Comparison of ENCODE assay signal across 8 mouse cellular contexts in genomic region chr4:149306712-149307595, GRCm38 (mm10). TPM values are rescaled to one million over a fixed set of nuclear protein-coding genes. Genes with fewer than 3 reads are reported as not detected.
DNase-seq lines count a peak whose midpoint lies in the region; ATAC-seq lines count a peak whose summit lies in the region.

No protein-coding gene starts in this region.

- under 1% methylated on average over 79 of the region's 83 CpGs for WGBS in intestine, embryonic 14.5 days

- peak; percentile 81 for ATAC-seq in intestine, embryonic 14.5 days (replicated peaks; ENCODE audit: low FRiP score, low TSS enrichment, low read depth)
- ATAC-seq in megakaryocyte, adult 5-6 weeks (ENCODE audit: poor library complexity, severe bottlenecking) = peak; percentile 23

- H3K9ac ChIP-seq in intestine, embryonic 14.5 days (ENCODE audit: low read length) = peak overlapping the region; percentile 84

- H3K4me3 ChIP-seq in intestine, embryonic 14.5 days (ENCODE audit: low read depth, low read length) = peak overlapping the region; percentile 90

- H3K36me3 ChIP-seq in intestine, embryonic 14.5 days (ENCODE audit: control insufficient read depth, insufficient read depth, low read length) = no peaks in the 10 kb centered on the region

- no peaks in the 10 kb centered on the region for H3K9me3 ChIP-seq in intestine, embryonic 14.5 days (ENCODE audit: control insufficient read depth, low read length)

- H3K27me3 ChIP-seq in intestine, embryonic 14.5 days (replicated peaks; ENCODE audit: control insufficient read depth, insufficient read depth, low read length) = no peaks in the 10 kb centered on the region

- DNase-seq in adrenal gland, adult 2 months = peak; percentile 95
- DNase-seq in embryo, embryonic 10 days (ENCODE audit: low spot score) = peak; percentile 74
- peak; percentile 84 for DNase-seq in gastrocnemius, postnatal 25 days
- DNase-seq in intestine, embryonic 14.5 days (ENCODE audit: low spot score) = peak; percentile 84
- DNase-seq in left cerebral cortex, adult 9 months (ENCODE audit: low spot score in 2 of 2) = peak; percentile 50 to 77
- DNase-seq in right cerebral cortex, postnatal 25 days = peak; percentile 60
- no peak for DNase-seq in c-Kit-positive CD71-positive TER-119-positive erythroid progenitor cells, embryonic 14.5 days (ENCODE audit: low spot score)

- peak overlapping the region; percentile 89 for H3K27ac ChIP-seq in intestine, embryonic 14.5 days (ENCODE audit: low read depth)

- peak overlapping the region; percentile 54 for H3K4me2 ChIP-seq in intestine, embryonic 14.5 days (ENCODE audit: low read length)

- H3K4me1 ChIP-seq in intestine, embryonic 14.5 days (replicated peaks; ENCODE audit: control insufficient read depth, insufficient read depth, low read length) = peaks cover 25% of the 10 kb centered on the region

RNA-seq across cellular contexts. Expression of gene Kif1b, which starts 0.5 kb away (rescaled TPM):
- total RNA-seq in adrenal gland, adult 2 months (2021) = 100 to 1,000 TPM; 118 to 165 TPM
- polyA plus RNA-seq in adrenal gland, adult 2 months (2012; rRNA removed) = 61.9 and 63.6 TPM in 2 replicates
- 100 to 1,000 TPM; 304 to 308 TPM for total RNA-seq in gastrocnemius, postnatal 25 days (2021)
- 34.4 and 36.5 TPM in 2 replicates for polyA plus RNA-seq in intestine, embryonic 14.5 days (2014; fragmentation: Nextera tagmentation; extraction: Ambion mirVana)
- 25.6 and 26.3 TPM in 2 replicates for total RNA-seq in megakaryocyte, adult 5-6 weeks (2015)
- 30.2 and 37.3 TPM in 2 replicates for total RNA-seq in megakaryocyte, adult 5-6 weeks (2017)
